Comparison of ENCODE assay signal across 26 mouse cellular contexts in genomic region chr8:128735692-128736091, GRCm38 (mm10). TPM values are rescaled to one million over a fixed set of nuclear protein-coding genes. Genes with fewer than 3 reads are reported as not detected.
DNase-seq lines count a peak whose midpoint lies in the region; ATAC-seq and TF ChIP-seq lines count a peak whose summit lies in the region.
"Had no signal": no experiment of that assay in that cellular context is flagged by ENCODE, and none has a peak within 500 bp of the region (broad histone marks: within the 10 kb centered on the region; RNA-seq: fewer than 3 reads in every experiment).

No protein-coding gene starts in this region.

- H3K27ac ChIP-seq in layer of hippocampus, adult 2 months = peak overlapping the region; percentile 54; the same call in 1 of the 2 replicates
- H3K27ac ChIP-seq: embryonic facial prominence, embryonic 13.5 days; embryonic facial prominence, embryonic 15.5 days; forebrain, embryonic 10.5 days; forebrain, embryonic 12.5 days had no signal

- TF ChIP-seq CTCF in layer of hippocampus, adult 2 months (conservative IDR thresholded peaks at IDR 0.05) = no peak

- no peak for DNase-seq in frontal cortex, postnatal 10 days (ENCODE audit: low spot score in 2 of 2)
- DNase-seq in layer of hippocampus, adult 2 months (ENCODE audit: low spot score in 2 of 2) = no peak
- DNase-seq in layer of hippocampus, postnatal 36 days = no peak
- peak; percentile 67 for DNase-seq in brain, adult 2 months (ENCODE audit: low read depth, low spot score)
- DNase-seq: adrenal gland, adult 8-10 months; adrenal gland, postnatal 14 days; adrenal gland, postnatal 36 days; B cell, adult 2 months; cerebellum, adult 11 months; cerebellum, adult 18-20 months; cerebellum, adult 8-10 months; cerebellum, adult 9-11 months; cerebellum, postnatal 14 days; cerebellum, postnatal 36 days; embryo, embryonic 11 days had no signal

- ATAC-seq in frontal cortex, adult (ENCODE audit: low TSS enrichment) = peak; percentile 90
- ATAC-seq: activated CD4-positive, CD25-positive, alpha-beta regulatory T cell, adult 4 months; CD4-positive, CD25-positive, alpha-beta regulatory T cell, adult 4 months; forebrain, embryonic 14.5 days; forebrain, embryonic 16.5 days; Patski had no signal

- H3K4me3 ChIP-seq in layer of hippocampus, adult 2 months = no peak overlapping the region
- H3K4me3 ChIP-seq: embryonic facial prominence, embryonic 13.5 days; embryonic facial prominence, embryonic 15.5 days; erythroblast, embryonic 14.5 days; forebrain, embryonic 10.5 days; forebrain, embryonic 12.5 days had no signal

RNA-seq across cellular contexts. Expression of gene Itgb1, which starts 50.2 kb away (rescaled TPM):
- total RNA-seq in layer of hippocampus, adult 2 months (2021) = 10 to 100 TPM; 36.4 to 36.8 TPM
- total RNA-seq in layer of hippocampus, postnatal 36 days (2021) = 10 to 100 TPM; 42.7 to 45.3 TPM
